Mouse (Mus musculus) lung, adult 2 months (tissue): Measurements from ENCODE around the gene Rtraf.

ENCODE experiments used
- CTCF ChIP-seq: fragments of 200-500 bp; IDR thresholded peaks from 2 replicates; pipeline ENCODE4 v1.5.1; 2011; ENCODE audit warnings: mild to moderate bottlenecking, low read length, control low read depth; ENCODE audit not compliant: insufficient read depth
- POLR2A ChIP-seq: fragments of 200-500 bp; IDR thresholded peaks from 2 replicates; pipeline ENCODE4 v1.6.1; 2011; ENCODE audit warnings: low read depth, mild to moderate bottlenecking, control low read depth, low read length, borderline replicate concordance; ENCODE audit errors: extremely low read depth

GRCm38 (mm10) chr14:19776179-19776578 is 47.4 kb downstream of the Rtraf start:
- TF ChIP-seq POLR2A (no peak), CTCF (no peak)
